Mouse (Mus musculus): ENCODE results near the gene Phb. TPM values are rescaled to one million over a fixed set of nuclear protein-coding genes. Genes with fewer than 3 reads are reported as not detected.
"Not testable (repeated sequence)": the region's sequence is repeated elsewhere in the genome, so short reads cannot be mapped to it uniquely, and the experiment has no call there.

Gene Phb
- total RNA-seq, 1 experiment from 2014 or later = 332 TPM

DNA sequence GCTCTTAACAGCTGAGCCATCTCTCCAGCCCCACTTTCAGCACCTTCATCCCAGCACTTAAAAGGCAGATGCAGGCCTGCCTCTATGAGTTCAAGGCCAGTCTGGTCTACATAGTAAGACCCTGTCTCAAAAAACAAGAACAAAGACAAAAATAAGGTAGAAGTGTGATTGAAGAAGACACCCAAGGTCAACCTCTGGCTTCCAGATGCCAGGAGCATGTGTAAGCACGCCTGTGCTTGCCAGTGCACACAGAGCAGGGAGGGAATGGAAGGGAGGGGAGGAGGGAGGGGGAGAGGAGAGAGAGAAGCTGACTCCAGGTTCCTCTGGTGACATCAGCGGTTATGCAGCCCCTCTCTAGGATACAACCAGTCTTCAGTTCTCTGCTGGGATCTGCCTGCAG, 16.8 kb upstream of the Phb start:
- DNase-seq = peak; percentile 42

DNA sequence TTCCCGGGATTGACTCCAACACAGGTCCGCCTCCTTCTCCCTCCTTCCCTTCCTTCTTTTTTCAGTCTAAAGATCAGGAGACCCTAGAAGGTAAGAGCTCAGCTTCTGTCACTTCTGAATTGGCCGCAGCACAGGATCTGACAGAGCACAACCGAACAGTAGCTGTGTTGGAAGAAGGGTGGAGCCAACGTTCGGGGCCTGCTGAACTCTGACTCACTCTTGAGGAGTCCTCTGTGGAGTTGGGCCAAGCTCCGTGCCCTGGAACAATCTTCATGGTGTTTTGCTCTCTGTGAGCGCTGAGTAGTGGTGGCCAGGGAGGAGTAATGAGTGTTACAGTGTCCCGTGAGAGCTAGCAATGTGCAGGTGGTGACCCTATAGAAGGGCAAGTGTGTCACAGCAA, 15.8 kb upstream of the Phb start:
- peak; percentile 85 for DNase-seq

DNA sequence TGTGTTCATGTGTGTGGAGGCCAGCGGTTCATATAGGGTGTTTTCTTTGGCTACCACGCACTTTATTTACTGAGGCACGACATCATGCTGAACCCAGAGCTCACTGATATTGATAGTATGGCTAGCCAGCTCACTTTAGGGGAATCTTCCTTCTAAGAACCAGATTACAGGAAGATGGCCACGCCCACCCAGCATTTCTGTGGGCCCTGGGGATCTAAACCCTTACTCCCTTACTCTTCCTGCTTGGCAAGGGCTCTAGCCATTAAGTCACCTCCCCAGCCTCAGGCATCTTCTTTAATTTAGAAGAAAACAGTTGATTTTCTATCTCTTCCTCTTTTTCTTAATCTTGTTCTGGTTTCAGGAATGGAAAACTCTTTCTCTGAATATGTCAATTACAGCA, 9.3 kb upstream of the Phb start:
- no peak for DNase-seq

DNA sequence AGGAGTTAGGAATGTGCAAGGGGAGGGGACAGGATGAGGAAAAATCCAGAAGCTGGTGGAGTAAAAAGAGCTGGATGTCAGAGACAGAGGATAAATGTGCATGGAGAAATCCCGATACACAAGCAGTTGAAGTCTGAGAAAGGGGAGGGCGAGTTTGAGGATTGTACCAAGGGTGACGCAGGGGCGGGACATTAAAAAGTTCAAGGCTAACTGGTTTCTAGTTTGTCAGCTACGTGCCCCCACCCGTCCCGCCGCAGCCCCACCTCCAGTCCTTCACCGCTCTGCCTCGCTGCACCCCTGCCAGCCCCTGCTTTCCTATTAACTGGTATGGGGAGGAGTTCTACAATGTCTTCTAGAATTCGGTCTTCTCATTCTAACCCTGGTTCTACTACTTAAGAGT, 420 bp downstream of the Phb start:
- peak; percentile 86 for DNase-seq

DNA sequence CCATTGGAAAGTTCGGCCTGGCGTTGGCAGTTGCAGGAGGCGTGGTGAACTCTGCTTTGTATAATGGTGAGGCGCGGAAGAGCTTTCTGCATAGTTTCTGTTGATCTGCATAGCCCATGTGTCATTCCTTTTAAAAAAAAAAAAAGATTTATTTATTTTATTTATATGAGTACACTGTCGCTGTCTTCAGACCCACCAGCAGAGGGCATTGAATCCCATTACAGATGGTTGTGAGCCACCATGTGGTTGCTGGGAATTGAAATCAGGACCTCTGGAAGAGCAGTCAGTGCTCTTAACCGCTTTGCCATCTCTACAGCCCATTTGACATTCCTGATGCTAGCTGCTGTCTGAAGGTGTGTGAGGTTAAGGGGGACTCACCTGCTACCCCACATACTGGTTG, 1.3 kb downstream of the Phb start:
- not testable (repeated sequence) for DNase-seq

DNA sequence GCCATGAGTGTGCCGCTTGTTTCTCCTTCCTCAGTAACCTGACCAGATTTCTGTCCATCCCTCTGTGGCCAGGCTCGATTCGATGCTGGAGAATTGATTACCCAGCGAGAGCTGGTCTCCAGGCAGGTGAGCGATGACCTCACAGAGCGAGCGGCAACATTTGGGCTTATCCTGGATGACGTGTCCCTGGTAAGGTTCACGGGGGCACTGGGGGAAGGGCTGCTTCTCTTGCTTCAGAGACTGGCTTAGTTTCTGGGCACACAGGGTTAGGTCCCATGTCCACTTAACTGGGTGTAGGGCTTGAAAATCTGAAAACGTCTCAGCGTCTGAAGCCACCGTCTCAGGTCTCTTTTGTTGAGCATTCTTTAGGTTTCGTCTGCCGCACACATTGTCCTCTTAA, 8.7 kb downstream of the Phb start:
- DNase-seq = no peak

DNA sequence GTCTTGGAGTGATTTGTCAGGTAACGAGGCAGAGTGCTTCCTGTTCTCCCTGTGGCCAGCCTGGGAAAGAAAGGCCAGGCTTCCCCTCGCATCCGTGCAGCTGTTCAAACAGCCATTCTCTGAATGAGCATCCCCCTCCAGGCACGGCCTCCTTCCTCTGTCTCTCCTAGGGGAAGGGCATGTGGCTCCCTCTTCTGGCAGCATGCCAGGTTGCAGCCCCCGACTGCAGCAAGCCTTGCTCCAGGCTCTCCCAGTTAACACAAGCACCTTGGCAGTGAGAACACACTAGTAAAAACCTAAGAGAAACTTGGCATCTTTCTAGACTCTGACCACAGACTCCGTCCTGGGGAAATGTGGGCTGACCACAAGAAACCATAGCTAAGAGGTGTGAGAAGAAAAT, 9.6 kb downstream of the Phb start:
- peak; percentile 76 for DNase-seq

DNA sequence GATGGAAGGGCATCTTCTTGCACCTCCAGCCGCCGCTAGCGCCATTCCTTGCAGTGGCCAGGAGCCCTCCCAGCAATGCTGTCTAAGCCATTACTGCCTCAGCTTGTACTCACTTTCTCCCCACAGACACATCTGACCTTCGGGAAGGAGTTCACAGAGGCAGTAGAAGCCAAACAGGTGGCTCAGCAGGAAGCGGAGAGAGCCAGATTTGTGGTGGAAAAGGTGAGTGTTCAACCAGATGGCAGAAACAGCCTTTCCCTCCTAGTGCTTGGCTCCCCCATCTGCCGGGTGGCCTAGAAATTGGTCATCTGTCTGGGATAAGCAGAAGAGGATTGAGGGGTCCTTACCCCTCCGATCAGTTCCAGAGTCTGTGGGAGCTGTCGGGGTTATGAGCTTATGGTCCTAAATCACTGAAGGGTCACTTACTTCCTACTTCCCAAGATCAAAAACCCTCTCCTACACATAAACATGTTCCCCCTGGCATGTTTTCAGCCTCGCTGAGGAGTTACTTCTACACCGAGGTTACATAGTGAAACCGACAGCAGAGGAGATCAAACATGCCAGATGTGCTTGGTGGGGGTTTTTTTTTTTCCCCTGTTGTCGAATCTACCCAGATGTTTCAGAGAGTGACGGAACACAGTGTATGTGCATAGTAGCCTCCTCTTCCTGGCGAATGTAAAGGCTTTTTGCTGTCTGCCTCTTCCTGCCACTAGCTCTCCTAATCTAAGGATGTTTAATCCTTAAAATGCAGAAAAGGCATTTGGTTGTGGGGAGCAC, 11.4 kb downstream of the Phb start:
- no peak for DNase-seq

DNA sequence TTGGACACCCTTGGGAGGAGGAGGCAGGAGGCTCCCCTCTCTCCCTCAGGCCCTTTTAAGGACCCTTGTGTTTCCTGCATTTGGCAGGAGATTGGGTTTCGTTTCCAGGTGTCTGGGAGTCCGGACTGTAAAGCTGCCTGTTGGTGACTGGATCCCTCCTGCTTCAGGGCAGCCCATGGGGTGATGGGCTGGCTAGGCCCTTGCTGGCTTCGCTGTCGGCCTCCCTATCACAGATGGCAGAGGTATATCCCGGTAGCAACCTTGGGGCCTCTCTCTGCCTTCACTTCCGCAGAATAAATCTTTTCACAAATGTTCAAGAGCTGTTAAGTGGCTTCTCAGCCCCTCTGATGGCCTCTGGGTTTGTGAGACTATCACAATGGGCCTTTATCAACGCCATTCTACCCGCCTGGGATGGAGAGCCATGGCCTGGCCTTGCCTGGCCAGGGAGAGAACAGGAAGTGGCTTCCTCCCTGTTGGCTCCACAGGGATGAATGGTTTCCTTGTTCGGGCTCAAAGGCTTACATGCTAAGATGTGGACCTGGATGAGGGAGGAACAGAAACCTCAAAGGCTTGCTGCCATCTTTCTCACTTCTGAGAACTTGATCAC, 15.3 kb downstream of the Phb start:
- DNase-seq = no peak

DNA sequence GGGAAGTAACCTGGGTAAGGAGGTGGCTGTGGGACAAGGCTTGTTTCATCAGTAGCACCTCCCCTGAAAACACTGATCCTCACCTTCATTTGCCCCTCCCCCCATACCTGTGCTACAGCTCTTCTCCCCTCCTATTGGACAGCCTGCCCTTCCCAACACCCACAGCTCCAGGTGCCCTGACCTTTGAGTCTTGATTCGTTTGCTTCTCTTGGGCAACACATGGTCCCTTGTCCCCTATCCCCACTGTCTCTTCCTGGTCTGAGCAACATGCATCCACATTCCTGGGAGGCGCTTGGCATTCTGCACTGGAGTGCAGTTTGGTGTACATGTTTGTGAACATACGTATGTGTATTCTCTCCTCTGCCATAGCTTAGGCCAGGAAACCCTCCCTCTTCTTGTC, 16.2 kb downstream of the Phb start:
- DNase-seq = no peak

DNA sequence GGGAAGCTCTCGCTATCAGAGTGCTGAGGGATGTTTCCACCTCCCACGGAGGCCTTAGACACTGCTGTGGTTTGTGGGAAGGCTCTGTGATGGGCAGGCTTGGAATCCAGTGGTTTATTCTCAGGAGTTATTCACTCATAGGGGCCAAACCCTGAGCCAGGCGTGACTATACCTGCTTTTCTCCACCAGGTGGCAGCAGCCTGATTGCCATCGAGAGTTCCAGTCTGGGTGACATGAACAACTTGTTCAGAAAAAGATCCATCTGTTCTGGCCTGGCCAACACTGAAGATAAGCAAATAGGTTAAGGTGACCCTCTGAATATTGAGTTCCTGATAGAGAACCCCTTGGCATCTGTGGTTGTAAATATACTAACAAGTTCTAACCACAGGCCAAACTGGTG, 19.3 kb downstream of the Phb start:
- DNase-seq = peak; percentile 86

DNA sequence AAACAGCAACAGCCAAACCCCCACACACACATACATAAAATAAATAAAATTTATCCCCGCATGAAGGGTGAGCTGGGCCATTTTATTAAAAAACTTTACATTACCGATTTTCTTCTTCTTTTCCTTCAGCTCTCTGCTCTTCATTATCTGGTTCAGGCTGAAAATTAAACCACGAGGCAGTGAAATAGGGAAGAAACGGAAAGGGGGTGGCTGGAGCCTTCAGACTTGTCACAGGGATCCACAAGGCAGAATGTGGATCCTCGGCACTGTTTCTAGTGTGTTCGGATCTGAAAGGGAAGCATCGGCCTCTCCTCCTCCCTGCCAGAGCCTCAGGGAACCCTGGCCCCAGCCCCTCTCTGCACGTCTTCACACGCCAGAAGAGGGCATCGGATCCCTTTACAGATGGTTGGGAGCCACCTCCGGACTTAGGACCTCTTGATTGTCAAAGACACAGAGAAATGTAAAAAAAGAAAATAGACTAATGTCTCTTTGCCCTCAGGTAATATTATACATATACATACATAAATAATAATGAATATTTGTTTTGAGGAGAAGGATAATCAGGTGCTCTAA, 20.4 kb downstream of the Phb start:
- peak; percentile 41 for DNase-seq

DNA sequence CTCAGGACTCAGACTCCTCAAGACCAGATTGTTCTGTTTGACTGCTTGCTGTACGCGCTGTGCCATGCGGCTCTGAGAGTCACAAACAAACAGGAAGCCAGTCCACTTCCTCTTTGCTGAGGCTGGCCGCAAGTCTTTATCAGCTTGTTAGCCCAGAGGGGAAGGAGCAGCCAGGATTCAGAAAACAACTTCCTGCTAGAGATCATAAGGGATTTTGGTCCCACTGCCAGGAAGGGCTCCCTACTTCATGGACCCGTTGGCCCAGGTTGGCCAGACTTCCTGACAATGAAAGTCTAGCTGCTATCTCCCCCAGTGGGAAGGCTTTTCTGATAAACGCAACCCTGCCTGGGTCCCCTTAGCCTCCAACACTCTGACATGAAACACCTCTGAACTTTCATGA, 21.8 kb downstream of the Phb start:
- peak; percentile 47 for DNase-seq

DNA sequence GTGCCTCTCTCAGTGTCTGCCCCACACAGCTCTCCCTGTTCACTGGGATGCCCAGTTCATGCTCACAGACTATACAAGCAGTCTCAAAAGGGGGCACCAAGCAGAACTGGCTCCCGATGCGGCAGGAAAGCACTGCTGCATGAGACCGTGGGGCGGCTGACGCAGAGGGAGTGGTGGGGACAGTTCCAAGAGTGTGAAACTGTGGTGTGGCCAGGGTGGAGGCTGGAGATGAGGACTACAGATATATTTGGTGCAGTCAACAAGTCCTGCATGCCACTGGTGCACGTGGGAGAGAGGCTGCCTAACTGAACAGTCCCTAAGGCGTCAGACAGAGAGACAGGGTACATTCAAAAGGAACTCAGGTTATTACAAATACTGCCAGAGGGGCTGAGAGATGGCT, 22.2 kb downstream of the Phb start:
- no peak for DNase-seq

DNA sequence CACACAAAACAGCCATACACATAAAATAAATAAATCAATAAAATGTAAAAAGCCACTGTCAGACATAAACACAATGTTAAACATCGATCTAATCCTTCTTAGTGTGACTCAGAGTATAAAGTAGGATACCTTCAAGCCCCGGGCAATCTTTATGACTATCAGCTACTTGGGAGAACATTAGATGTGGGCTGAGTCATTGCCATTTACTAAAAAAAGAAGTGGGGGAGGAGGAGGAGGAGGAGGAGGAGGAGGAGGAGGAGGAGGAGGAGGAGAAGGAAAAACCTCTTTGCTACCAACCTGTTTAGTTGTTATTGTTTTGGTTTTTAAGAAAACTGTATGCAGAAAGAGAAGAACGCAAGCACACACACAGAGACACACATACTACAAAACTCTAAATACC, 22.8 kb downstream of the Phb start:
- DNase-seq = no peak

DNA sequence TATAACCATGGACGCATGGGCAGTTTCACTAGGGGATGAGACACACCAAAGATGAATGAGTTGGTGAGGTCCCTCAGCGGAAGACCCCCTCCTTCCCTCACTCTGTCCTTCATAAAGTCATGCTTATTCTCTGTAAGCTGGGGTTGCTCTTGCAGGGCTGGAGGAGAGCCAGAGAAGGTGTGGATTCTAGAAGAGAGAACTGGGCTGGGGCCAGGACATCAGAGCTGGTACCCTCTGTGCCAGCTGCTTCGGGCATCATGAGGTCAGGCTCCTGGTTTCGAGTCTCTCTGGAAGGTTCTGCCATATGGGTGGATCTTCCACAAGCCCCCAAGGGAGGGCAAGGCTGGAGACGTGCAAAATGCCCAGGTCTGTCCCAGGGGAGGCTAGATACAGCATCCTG, 31.8 kb downstream of the Phb start:
- DNase-seq = no peak

DNA sequence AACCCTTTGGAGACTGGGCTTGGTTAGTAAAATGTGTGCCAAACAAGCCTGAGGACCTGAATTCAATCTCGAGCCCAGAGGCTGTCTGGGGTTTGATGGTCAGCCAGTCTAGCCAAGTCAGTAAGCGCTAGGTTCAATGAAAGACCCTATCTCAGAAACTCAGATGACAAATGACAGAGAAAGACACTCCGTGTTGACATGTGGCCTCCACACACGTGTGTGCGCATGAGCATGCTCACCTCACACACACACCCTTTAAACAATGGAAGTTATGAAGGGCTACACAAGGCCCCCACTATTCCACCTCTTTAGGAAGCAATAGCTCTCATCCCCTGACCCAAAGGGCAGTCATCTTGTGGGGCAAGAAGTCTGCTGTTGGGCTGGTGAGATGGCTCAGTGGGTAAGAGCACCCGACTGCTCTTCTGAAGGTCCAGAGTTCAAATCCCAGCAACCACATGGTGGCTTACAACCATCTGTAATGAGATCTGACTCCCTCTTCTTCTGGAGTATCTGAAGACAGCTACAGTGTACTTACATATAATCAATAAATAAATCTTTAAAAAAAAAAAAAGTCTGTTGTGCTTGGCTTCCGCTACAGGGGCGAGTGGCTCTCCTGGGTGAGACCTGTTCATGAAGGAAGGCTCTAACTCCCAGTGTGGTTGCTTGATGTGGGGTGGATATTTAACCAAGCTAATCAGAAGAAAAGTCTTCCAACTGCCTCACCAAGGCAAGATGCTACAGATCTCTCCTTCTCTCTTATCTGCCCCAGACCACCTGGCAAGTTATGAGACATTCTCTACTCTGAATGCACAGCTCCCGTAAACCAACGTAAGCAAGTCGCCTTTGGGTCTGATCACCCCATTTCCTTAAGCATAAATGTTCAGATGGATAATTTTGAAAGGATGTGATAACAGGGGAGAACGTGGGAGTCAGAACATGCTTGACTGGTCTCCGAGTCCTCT, 34.3 kb downstream of the Phb start:
- no peak for DNase-seq

DNA sequence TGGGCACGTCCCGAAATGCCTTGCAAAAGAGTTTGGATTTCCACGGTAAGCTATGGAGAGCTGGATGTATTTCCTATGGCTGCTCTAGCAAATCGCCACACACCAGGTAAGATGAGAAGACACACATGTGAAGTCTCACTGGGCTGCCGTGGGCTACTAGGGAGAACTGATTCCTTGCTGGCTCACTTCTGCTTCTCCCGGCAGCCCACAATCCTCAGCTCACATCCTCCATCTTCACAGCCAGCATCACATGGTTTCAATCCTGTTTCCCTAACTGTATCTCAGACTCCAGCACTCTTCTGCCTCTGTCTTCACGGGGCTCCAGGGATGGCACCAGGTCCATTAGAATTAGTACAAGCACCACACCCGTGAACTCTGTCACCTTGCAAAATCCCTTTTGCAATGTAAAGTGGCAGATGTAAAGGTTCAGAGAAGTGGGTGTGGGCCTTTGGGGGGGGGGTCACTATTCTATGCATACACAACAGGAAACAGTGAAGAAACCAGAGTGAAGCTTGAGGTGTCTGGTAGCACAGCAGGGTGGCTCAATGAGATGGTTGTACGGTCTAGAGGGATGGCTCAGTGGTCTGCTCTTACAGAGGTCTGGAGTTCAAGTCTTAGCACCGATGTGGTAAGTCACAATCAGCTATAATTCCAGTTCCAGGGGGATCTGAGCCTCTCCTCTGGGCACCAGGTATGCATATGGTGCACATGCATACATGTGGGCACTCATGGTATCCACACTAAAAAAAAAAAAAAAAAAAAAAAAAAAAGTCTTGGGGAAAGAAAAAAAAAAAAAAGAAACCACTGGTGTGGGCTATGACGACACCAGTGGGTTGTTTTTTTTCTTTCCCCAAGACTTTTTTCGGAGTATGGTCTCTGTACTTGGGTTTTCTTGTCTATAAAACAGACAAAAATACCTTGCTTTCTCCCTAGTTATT, 37.5 kb downstream of the Phb start:
- no peak for DNase-seq

DNA sequence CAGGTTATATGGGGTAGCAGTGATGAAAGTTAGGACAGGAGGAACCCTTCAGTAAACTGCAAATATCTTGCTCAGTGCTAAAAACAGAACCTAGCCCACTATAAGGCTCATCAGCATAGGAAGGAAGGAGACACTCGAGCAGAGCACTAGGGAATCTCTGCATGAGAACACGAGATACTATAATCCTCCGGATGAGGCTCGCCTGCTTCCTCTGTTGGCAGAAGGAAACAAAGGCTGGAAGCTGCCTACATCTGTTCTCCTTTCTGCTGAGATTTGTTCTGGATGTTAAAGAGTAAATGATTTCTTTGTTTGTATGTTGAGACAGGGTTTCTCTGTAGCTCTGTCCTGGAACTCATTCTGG, 38.2 kb downstream of the Phb start:
- DNase-seq = no peak

DNA sequence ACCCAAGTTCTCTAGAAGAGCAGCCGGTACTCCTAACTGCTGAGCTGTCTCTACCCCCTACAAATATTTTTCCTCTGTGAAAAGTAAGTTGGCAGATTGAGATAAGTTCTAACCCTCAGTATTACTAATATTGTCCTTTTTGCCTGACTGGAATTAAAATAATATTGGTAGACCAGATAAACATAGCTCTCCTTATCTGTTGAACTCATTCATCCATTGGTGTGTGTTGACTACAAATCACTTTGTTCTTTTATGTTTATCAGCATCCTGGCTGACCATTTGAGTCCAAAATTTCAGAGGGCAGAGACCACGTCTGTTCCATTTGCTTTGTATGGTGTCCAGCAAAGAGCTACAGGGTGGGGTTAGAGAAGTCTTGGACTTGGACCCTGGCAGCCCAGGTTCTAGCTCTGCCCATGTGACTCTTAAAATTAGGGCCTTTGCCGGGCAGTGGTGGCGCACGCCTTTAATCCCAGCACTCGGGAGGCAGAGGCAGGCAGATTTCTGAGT, 42.8 kb downstream of the Phb start:
- no peak for DNase-seq

DNA sequence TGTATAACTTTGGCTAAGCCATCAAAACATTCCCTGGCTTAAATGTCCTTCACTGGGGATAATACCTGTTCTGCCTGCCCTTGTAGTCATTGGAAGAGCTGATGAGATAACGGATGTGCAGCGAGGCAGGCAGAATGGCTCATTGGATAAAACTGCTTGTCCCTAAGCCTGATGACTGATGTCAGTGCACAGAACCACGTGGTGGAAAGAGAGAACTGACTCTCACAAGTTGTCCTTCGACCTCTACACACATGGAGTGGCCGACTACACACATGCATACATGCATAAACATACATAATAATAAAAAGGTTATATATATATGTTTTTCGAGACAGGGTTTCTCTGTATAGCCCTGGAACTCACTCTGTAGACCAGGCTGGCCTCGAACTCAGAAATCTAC, 43.7 kb downstream of the Phb start:
- DNase-seq = no peak

Data from adrenal gland, postnatal 14 days (tissue).